Mouse (Mus musculus) layer of hippocampus, postnatal 36 days (tissue): ENCODE measurements around the gene Adal. TPM values are rescaled to one million over a fixed set of nuclear protein-coding genes. Genes with fewer than 3 reads are reported as not detected.
A peak's percentile ranks its signal among the peaks of the same experiment; 100 is the strongest.
"Not testable (repeated sequence)": the region's sequence is repeated elsewhere in the genome, so short reads cannot be mapped to it uniquely, and the experiment has no call there.

Source experiments
- DNase-seq, 2 experiments: peaks; one replicate each; pipeline ENCODE4 v3.0.0; 2022
- total RNA-seq, 2 experiments: library from RNA; stranded (reverse); gene quantifications; 2 replicates each; pipeline ENCODE4 v1.2.3; 2021

The Adal gene
- 10 to 100 TPM; 22.7 to 24.1 TPM for total RNA-seq

- DNase-seq, result peak; percentile 92 to 93
Measured at GRCm38 (mm10) chr2:121140018-121140882, at the start of gene Adal, which contains the start of gene Lcmt2. Gene Adal (plus strand): TSS chr2:121140428. Gene Lcmt2 (minus strand): TSS chr2:121140653.

DNA sequence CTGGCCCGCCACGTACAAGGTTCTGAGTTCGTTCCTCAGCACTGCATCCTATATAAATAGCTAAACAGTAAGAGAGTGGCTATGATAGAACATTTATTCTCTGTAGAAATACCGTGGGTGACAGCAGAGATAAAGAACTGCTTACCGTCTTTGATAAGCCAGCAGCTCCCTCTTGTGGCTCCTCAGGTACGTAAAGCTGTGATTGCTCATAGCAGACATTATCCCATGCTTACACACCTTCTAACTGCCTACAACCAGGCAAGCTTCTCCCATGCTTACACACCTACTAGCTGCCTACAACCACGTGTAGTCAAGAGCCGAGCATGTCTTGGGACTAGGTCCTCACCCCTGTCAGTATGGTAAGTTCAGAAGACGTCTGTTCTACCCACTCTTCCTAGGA is 38.2 kb upstream of the Adal start:
- peak; percentile 32 to 58 for DNase-seq

DNA sequence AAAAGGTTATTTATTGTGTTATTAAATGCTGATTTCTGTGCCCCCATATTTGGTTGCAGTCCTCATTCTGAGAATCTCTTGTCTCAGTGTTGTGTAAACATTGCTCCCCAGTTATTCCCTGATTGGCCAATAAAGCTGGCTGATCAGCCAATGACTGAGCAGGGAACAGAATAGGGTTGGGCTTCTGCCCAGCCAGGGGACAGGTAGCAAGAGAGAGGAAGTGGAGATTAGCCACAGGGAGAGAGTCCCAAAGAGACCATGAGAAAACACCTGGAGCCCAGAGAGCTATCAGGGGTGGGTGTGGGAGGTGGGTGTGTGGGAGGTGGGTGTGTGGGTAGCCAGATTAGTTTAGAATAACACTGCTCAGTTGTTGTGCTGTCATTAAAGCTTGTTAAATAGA is 34.3 kb upstream of the Adal start:
- no peak for DNase-seq

DNA sequence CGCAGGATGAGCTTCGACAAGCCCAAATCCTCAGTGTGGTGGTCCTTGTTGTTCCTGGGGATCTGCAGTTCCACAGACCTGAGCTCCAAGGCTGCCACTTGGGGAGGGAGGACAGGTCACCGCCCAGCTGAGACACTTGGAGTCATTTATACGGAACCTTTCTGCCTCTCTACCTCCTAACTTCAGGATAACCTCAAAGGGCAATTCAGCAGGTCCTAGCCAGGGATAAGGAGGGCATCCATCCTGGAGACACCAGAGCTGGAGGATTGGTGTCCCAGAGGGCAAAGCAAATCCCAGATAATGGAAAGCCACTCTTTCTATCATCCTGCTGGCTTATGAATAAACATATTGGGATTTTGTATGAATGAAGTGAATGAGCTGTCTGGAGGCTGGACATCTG is 30.5 kb upstream of the Adal start, which contains the start of gene Tgm7:
TSS of gene Tgm7 (minus strand) at position 101 of the 400 bp plus-strand sequence.
- no peak for DNase-seq

DNA sequence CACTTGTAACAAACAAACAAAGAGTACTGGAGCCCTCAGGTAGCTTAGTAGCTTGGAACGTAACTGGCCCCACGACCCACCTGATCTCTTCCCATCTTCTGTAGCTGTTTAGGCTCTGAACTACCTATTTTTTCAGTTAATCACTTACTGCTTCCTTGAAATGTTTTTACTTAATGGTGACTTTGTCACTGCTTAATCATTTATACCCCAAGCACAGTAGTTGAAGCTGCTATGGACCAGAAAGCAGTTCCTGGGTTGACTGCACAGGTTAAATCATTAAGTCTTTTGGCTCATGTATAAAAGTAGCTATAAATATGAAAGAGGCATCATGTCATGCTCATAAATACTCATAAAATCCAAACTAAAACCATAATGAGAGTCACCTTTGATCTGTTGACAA is 24.8 kb upstream of the Adal start:
- DNase-seq, result no peak

DNA sequence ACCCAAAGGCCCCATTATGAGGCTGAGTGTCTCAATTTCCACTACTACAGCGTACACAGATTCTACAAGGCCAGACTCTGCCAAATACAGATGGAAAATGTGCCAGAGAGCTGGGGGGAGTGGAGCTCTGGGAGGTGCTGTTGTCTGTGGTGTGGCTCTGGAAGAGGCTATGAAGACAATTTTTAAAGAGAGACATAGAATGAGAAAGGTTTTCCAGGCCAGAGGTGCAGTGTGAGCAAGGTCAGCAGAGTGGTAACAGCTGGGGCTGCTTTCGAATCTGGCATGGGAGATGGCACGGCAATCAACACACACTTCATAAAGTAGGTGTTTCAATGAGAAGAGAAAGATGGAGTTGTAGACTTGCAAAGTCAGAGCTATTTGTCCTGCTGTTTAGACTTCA is 21.0 kb upstream of the Adal start:
- DNase-seq, result no peak

DNA sequence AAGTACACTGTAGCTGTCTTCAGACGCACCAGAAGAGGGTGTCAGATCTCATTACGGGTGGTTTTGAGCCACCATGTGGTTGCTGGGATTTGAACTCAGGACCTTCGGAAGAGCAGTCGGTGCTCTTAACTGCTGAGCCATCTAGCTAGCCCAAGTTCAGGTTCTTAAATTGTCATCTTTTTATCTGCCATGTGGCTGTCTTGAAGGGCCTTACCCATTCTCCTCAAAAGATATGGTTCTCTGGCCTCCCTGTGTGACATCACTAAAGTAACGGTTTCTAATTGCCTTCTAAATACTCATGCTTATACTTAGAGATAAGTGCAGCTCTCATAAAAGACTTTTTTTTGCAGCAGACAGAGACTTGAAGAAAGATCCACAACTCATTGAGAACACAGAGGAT is 13.9 kb upstream of the Adal start:
- not testable (repeated sequence) for DNase-seq

- no peak for DNase-seq
Measured at GRCm38 (mm10) chr2:121127536-121127935, 12.7 kb upstream of the Adal start.

DNA sequence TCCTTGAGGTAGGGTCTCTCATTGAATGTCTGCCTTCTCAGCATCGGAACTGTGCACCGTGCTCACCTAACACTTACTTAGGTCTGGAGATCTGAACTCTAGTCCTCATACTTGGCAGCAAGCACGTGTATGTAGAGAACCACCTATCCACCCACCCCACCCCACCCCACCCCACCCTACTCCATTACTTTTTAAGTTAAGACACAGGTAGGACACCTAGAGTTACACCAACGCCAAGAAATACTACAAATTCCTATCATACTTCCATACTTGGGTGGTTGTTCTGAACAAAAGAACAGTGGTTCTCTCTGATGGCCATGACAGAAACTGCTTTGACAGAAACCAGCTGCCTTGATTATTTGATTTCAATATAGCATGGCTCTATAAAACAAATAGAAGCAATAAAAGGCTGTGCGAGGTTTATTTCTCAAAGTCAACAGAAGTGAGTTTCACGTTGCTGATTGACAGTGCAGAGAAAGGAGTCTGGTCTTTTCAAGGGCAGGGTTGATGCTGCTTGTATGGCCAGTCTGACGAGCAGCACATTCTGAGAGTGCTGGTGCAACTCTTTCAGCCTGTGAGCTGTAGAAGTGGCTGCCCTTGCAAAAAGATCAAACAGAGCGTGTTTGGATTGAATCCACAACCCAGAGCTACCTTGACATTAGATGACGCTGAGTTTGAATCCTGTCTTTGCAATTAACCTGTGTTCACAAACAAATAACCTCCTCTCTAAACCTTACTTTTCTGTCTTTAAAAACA is 11.2 kb upstream of the Adal start:
- no peak for DNase-seq

- no peak for DNase-seq
Measured at GRCm38 (mm10) chr2:121132822-121133221, 7.4 kb upstream of the Adal start.

GRCm38 (mm10) chr2:121137371-121137770 is 2.9 kb upstream of the Adal start:
- DNase-seq, result no peak

GRCm38 (mm10) chr2:121139266-121140017 is 786 bp upstream of the Adal start:
- no peak for DNase-seq

- no peak for DNase-seq
Measured at GRCm38 (mm10) chr2:121141216-121142035, 1.2 kb downstream of the Adal start.

DNA sequence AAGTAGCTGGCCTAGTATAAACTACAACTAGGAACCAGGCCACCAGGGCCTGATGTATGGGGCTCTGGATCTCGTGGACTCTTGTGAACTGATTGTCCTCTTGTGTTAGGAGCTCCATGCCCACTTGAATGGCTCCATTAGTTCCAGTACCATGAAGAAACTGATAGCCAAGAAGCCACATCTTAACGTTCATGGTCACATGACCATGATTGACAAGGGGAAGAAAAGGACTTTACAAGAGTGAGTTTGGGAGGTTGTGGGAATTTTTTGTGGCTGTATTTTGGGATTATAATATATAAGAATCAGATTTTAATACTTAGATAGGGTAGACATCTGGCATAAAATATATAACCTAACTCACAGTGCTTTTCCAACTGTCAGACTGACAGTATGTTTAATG is 2.2 kb downstream of the Adal start:
- DNase-seq, result no peak

- DNase-seq, result no peak
Measured at GRCm38 (mm10) chr2:121149679-121150078, 9.5 kb downstream of the Adal start.

DNA sequence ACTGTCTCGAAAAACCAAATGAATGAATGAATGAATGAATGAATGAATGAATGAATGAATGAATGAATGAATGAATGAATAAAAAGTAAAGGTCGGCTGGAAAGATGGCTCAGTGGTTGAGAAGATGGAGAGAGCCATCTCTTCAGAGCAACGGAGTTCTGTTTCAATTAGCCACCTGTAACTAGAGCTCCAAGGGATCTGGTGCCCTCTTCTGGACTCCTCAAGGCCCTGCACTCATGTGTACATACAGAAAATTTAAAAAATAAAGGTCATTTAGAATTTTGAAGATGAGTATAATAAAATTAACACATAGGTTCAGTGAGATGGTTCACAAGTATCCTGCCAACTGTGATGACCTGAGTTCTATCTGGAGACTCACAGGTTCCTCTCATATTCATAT is 12.9 kb downstream of the Adal start:
- DNase-seq, result no peak

DNA sequence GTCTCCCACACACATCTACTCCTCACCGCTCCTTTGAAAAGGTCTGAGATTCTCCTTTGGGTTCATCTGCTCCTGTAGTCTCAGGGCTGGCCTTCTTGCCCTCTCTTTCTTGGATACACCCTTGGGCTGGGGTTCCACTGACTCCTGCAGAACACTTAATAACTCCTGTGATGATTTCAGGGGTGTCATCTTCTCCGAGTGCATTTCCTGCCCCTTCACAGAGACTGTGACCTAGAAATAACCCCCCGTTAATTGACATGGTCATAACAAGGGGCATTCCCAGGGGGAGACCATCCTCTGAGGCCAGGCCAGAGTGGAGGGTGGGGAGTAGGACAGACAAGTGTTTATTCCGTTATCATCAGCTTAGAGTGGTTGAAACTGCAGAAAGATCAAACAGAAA is 28.9 kb downstream of the Adal start:
- no peak for DNase-seq

- no peak for DNase-seq
Measured at GRCm38 (mm10) chr2:121169902-121170301, 29.7 kb downstream of the Adal start.

DNA sequence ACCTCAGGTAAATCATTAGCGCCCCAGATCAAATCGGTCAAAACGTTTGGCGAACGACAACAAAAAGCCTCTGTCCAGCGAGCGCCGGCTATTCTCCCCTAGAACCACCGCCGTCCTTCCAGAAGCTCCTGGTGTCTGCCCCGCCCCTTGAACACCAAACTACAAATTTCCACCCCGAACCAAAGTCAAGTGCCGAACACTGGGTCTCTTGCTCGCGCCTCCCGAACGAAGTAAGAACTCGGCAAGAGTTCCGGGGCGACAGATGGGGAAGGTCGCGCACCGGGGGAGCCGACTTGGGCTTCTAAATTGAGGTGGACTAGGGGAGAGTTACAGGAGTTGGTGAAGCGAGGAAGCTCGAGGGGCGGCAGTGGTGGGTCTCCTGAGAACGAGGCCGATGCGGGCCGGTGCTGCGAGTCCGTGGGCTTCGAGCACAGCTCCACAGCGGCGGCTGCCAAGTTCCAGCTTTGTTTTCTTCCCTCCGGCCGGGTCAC is 30.3 kb downstream of the Adal start, which contains the start of gene Tubgcp4:
TSS of gene Tubgcp4 (plus strand) at position 174 of the 491 bp plus-strand sequence.
- DNase-seq, result peak in 1 of 2 experiments; percentile 21

- peak; percentile 84 to 85 for DNase-seq
Measured at GRCm38 (mm10) chr2:121170980-121171742, 30.9 kb downstream of the Adal start, which contains the start of gene Zscan29. Gene Zscan29 (minus strand): TSS chr2:121171125.
